Mouse (Mus musculus): ENCODE data around the gene Lnp1.

- TF ChIP-seq CTCF (conservative IDR thresholded peaks at IDR 0.05; ENCODE audit: low read length) (no peak), NANOG (IDR thresholded peaks at IDR 0.05; ENCODE audit: borderline replicate concordance, low read length) (no peak), POU5F1 (IDR thresholded peaks at IDR 0.05; ENCODE audit: borderline replicate concordance, low read length) (no peak)
Observed at GRCm38 (mm10) chr16:56974646-56975045, 46.8 kb upstream of the Lnp1 start.
